Mouse (Mus musculus) heart, postnatal 0 days (tissue): Measurements from ENCODE around the gene Taf4. TPM values are rescaled to one million over a fixed set of nuclear protein-coding genes. Genes with fewer than 3 reads are reported as not detected.

Source experiments
- ATAC-seq: fragments of 200-750 bp; cut with Nextera tagmentation; 2 replicates; pipeline ENCODE4 v1.8.0; 2017; ENCODE audit warnings: low read depth, moderate number of reproducible peaks, moderate library complexity; ENCODE audit not compliant: insufficient read depth
- DNase-seq: peaks from one replicate; pipeline ENCODE4 v3.0.0-alpha.2; 2016; ENCODE audit warnings: low spot score
- H3K27ac ChIP-seq: fragments of 300-500 bp; sonication (generic); 2 replicates; pipeline ENCODE4 v1.5.1; 2014; ENCODE audit warnings: low read depth, mild to moderate bottlenecking
- H3K27me3 ChIP-seq: fragments of 300-500 bp; sonication (generic); 2 replicates; pipeline ENCODE4 v1.6.1; 2014; ENCODE audit warnings: low read length, mixed read lengths; ENCODE audit not compliant: control insufficient read depth, insufficient read depth
- H3K36me3 ChIP-seq: fragments of 300-500 bp; sonication (generic); replicated peaks from 2 replicates; pipeline ENCODE4 v1.6.1; 2014; ENCODE audit warnings: low read length, mixed read lengths; ENCODE audit not compliant: control insufficient read depth, insufficient read depth
- H3K4me1 ChIP-seq: fragments of 300-500 bp; sonication (generic); 2 replicates; pipeline ENCODE4 v1.6.1; 2014; ENCODE audit warnings: antibody characterized with exemption; ENCODE audit not compliant: control insufficient read depth, insufficient read depth
- H3K4me2 ChIP-seq: fragments of 300-500 bp; sonication (generic); 2 replicates; pipeline ENCODE4 v1.6.1; 2014; ENCODE audit warnings: low read depth, mild to moderate bottlenecking, low read length, moderate library complexity
- H3K4me3 ChIP-seq: fragments of 300-500 bp; sonication (generic); 2 replicates; pipeline ENCODE4 v1.5.1; 2014; ENCODE audit warnings: low read depth, low read length
- H3K9ac ChIP-seq: fragments of 300-500 bp; sonication (generic); replicated peaks from 2 replicates; pipeline ENCODE4 v1.6.1; 2014; ENCODE audit warnings: low read depth, low read length, mixed read lengths
- H3K9me3 ChIP-seq: fragments of 300-500 bp; sonication (generic); replicated peaks from 2 replicates; pipeline ENCODE4 v1.6.1; 2016; ENCODE audit warnings: low read length; ENCODE audit not compliant: control insufficient read depth
- CTCF ChIP-seq: IDR thresholded peaks from 2 replicates; pipeline ENCODE4 v1.5.1; 2016; ENCODE audit warnings: antibody characterized with exemption, control low read depth, low read depth
- EP300 ChIP-seq: IDR thresholded peaks from 2 replicates; pipeline ENCODE4 v1.6.1; 2016; ENCODE audit warnings: antibody characterized with exemption, low read depth
- whole genome bisulfite sequencing: fragments of 180-500 bp; shearing (Covaris S2); extraction: QIAGEN DNeasy Blood & Tissue Kit; methylation state at CpG from one replicate; pipeline ENCODE4 v1.1.7; 2014; 5-methylcytosine and 5-hydroxymethylcytosine counted together
- polyA plus RNA-seq: library from polyadenylated mRNA; unstranded; fragments of >200 nt; fragmentation: Nextera tagmentation; extraction: Ambion mirVana; gene quantifications from 2 replicates; pipeline ENCODE4 v1.2.1, GENCODE M21; 2015
- total RNA-seq: library from RNA; depleted of rRNA; stranded (reverse); fragments of >200 nt; gene quantifications from 2 replicates; pipeline ENCODE4 v1.2.3, GENCODE M21; 2014; ENCODE audit warnings: low replicate concordance; rRNA removed

The Taf4 gene
- total RNA-seq (4.4 and 5.9 TPM in 2 replicates), polyA plus RNA-seq (1.8 TPM in 2 replicates)

DNA sequence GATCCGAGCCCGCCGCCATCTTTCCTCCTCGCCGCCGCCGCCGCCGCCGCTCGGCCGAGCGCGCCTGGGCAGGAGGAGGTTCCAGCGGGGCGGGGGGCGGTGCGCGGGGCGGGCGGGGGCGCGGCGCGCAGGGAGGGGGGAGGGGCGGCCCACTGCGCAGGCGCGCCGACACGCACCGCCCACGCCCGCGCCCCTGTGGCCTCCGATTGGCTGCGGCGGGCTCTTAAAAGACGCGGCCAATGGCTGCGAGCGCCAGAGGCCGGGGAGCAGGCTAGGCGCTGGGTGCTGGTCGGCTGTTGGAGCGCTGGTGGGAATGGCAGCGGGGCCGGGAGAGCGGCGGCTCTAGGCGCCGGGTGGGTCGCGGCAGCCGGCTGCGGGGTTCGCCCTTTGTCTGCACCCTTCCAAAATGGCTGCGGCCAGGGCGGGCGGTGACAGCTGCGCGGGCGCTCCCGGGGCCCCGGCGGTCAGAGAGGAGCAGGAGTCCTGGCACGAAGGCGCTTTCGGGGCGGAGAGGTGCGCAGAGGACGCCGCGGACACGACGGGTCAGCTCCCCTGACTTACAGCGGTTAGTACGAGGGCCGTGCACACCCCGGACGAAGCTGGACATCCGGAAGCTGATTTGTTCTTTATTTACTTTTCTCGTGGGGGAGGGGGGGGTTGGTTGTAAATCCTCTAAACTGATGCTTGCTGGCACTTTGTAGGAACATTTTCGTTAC lies at the start of gene Taf4:
Gene Taf4 (minus strand): TSS at position 19 of the 716 bp plus-strand sequence.
- TF ChIP-seq EP300 (peak; percentile 74; the same call in 1 of the 2 replicates), CTCF (no peak)
- ATAC-seq = peak; percentile 85
- peak within 1 kb of the TSS; percentile 86 for H3K9ac ChIP-seq
- peaks cover 54% of the 10 kb centered on the region for H3K4me1 ChIP-seq
- H3K4me3 ChIP-seq = peak within 1 kb of the TSS; percentile 66
- no peaks in the 10 kb centered on the region for H3K36me3 ChIP-seq
- peak within 1 kb of the TSS; percentile 97 for H3K27ac ChIP-seq
- no peaks in the 10 kb centered on the region for H3K9me3 ChIP-seq
- DNase-seq = peak; percentile 76
- H3K4me2 ChIP-seq = peak within 1 kb of the TSS; percentile 97
- no peaks in the 10 kb centered on the region for H3K27me3 ChIP-seq
- under 1% methylated on average over 64 of the region's 84 CpGs for WGBS

DNA sequence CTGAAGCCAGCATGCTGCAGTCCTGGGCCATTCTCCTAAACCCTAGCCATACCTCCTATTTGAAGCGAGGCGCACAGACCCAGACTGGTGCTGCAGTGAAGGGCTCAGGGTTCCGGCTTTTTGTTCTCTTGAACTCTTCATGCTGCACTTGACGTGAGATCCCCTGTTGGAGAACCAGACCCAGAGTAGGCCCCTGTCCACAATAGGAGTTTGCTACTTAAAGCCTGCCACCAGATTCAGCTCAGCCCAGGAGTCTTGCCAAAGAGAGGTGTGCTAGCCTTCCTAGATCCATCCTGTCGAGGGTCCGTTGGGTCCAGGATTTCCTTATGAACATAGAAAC lies 49.4 kb upstream of the Taf4 start:
- H3K27ac ChIP-seq = no peak overlapping the region
- no peak for TF ChIP-seq CTCF
- TF ChIP-seq EP300 = no peak
- DNase-seq (no peak), ATAC-seq (no peak)
- H3K4me1 ChIP-seq = peaks cover 37% of the 10 kb centered on the region
- H3K9me3 ChIP-seq = no peaks in the 10 kb centered on the region
- peak overlapping the region; percentile 88 for H3K9ac ChIP-seq
- H3K4me3 ChIP-seq = peak overlapping the region; percentile 84
- peaks cover 30% of the 10 kb centered on the region for H3K36me3 ChIP-seq
- H3K27me3 ChIP-seq = no peaks in the 10 kb centered on the region
- WGBS = 14% methylated on average over 6 of the region's 6 CpGs
- H3K4me2 ChIP-seq = peak overlapping the region; percentile 91

DNA sequence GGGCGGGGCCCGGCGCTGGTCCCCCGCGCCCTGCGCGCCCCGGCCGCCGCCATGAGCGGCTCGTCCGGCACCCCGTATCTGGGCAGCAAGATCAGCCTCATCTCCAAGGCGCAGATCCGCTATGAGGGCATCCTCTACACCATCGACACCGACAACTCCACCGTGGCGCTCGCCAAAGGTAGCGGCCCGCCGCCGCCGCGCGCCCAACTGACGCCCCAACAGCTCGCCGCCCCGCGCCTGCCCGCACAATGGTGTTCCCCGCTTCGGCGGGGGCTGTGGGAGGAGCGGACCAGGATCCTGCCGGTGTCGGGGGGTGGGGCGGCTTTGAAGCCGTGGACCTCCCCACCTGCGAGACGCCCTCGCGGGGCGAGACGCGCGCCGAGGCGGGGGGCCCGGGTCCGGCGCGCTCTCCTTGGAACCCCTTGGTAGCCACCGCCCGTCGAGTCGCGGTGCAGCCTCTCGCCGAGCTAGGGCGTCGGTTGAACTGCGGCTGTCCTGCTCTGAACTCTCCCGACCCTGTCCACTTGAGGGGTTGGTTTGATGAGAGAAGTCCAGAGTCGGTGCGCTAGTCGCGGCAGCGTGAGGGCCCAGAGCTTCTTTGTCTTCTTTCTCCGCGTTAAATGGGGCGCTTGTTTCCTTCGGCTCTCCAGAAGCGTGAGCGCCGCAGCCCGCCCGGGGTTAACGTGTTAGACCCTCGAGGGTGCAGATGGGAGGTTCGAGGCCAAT lies 48.9 kb upstream of the Taf4 start:
- peak; percentile 7; the same call in 1 of the 2 replicates for ATAC-seq
- no peak for DNase-seq
- peak overlapping the region; percentile 88 for H3K9ac ChIP-seq
- peak overlapping the region; percentile 91 for H3K4me2 ChIP-seq
- no peaks in the 10 kb centered on the region for H3K9me3 ChIP-seq
- TF ChIP-seq EP300 = no peak
- no peak for TF ChIP-seq CTCF
- peak overlapping the region; percentile 84 for H3K4me3 ChIP-seq
- peaks cover 37% of the 10 kb centered on the region for H3K4me1 ChIP-seq
- H3K27ac ChIP-seq = peak overlapping the region; percentile 96
- WGBS = 1% methylated on average over 49 of the region's 84 CpGs
- H3K36me3 ChIP-seq = peaks cover 24% of the 10 kb centered on the region
- no peaks in the 10 kb centered on the region for H3K27me3 ChIP-seq

DNA sequence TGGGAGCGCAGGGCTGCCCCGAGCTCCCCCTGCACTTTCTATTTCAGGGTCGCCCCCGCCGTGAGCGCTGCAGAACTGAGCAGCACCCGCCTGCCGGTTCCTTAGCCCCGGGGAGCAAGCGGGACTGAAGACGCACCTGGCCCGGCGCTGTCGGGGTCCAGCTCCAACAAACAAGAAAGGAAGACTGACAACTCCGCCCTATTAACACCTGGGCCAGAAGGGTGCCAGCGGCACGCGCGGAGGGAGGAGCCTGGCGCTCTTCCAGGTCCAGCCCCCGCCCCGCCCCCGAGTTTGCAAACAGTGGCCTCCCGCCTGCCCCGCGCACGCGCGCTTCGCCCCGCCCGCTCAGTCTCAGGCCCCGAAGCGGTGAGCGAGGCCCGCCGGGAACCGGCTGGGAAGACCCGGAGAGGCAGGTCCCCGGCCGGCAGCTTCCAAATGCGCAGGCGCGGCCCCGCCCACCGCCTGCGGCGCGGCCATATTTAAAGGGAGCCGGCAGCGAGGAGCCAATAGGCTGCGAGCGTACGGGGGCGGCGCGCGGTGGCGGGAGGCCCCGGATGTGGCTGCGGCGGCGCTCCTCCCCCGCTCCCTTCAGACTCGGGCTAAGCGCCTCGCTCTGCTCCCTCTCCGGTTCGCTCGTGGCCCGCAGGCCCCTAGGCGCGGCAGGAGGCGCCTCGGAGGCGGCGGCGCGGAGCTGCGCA lies 48.1 kb upstream of the Taf4 start, which contains the start of gene Lsm14b:
Gene Lsm14b (plus strand): TSS at position 587 of the 698 bp plus-strand sequence.
- peak; percentile 93 for ATAC-seq
- DNase-seq = peak; percentile 96
- TF ChIP-seq CTCF (no peak), EP300 (0 out of 2 replicates have a peak, but pooled peaks have one; percentile 31)

DNA sequence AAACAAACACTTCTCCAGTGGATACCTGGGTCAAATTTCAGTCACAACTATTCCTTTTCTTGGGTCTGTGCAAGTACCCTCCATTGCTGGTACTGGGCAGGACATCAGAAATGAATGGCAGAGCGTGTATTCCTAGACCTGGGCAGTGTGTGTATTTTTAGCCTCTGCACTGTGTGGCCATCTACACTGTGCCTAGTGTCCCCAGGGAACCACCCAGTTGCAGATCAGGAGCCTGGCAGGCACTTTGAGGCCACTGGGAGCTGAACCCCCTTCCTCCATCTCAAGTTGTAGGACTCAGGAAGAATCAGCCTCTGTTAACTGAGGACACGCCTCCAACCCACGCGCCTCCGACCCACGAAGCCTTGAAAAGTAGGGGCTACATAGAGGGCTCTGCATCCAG lies 46.3 kb upstream of the Taf4 start:
- no peak for ATAC-seq
- H3K4me3 ChIP-seq = no peak overlapping the region
- WGBS = 43% methylated on average over 6 of the region's 6 CpGs

More for the DNA sequence above, 48.1 kb upstream of the Taf4 start, which contains the start of gene Lsm14b:
- H3K9me3 ChIP-seq = no peaks in the 10 kb centered on the region
- WGBS = under 1% methylated on average over 69 of the region's 80 CpGs
- H3K4me1 ChIP-seq = peaks cover 37% of the 10 kb centered on the region
- H3K36me3 ChIP-seq = peaks cover 17% of the 10 kb centered on the region
- peak within 1 kb of the TSS; percentile 84 for H3K4me3 ChIP-seq
- peak within 1 kb of the TSS; percentile 88 for H3K9ac ChIP-seq
- peak within 1 kb of the TSS; percentile 91 for H3K4me2 ChIP-seq
- no peaks in the 10 kb centered on the region for H3K27me3 ChIP-seq
- H3K27ac ChIP-seq = peak within 1 kb of the TSS; percentile 96

More for the DNA sequence above, 46.3 kb upstream of the Taf4 start:
- Histone ChIP-seq H3K27me3 (no peaks in the 10 kb centered on the region), H3K36me3 (no peaks in the 10 kb centered on the region; the same call in 1 of the 2 replicates), H3K4me2 (no peak overlapping the region), H3K4me1 (peaks cover 28% of the 10 kb centered on the region), H3K9me3 (no peaks in the 10 kb centered on the region), H3K27ac (no peak overlapping the region), H3K9ac (no peak overlapping the region)
- TF ChIP-seq EP300 = no peak
- no peak for TF ChIP-seq CTCF
- DNase-seq = no peak
